Mouse (Mus musculus): ENCODE measurements around the gene Brwd1.

Gene Brwd1

GRCm38 (mm10) chr16:95984911-95985310 lies 97.4 kb downstream of the Brwd1 start:
- DNase-seq (ENCODE audit: low read depth, low spot score), result no peak

GRCm38 (mm10) chr16:95983601-95984000 lies 98.7 kb downstream of the Brwd1 start:
- DNase-seq (ENCODE audit: low read depth, low spot score), result peak; percentile 75

GRCm38 (mm10) chr16:95970841-95971240 lies 111.5 kb downstream of the Brwd1 start:
- no peak for DNase-seq (ENCODE audit: low read depth, low spot score)

GRCm38 (mm10) chr16:95967455-95967854 lies 114.9 kb downstream of the Brwd1 start:
- DNase-seq (ENCODE audit: low read depth, low spot score), result no peak

GRCm38 (mm10) chr16:95964427-95965023 lies 117.8 kb downstream of the Brwd1 start:
- DNase-seq (ENCODE audit: low read depth, low spot score), result peak; percentile 55

- peak; percentile 71 for DNase-seq (ENCODE audit: low read depth, low spot score)
These were observed 120.8 kb downstream of the Brwd1 start for GRCm38 (mm10) chr16:95961484-95961883.

GRCm38 (mm10) chr16:95960689-95961088 lies 121.6 kb downstream of the Brwd1 start:
- DNase-seq (ENCODE audit: low read depth, low spot score), result peak; percentile 38

- no peak for DNase-seq (ENCODE audit: low read depth, low spot score)
These were observed 124.2 kb downstream of the Brwd1 start for GRCm38 (mm10) chr16:95958080-95958479.

- peak; percentile 82 for DNase-seq (ENCODE audit: low read depth, low spot score)
These were observed 125.7 kb downstream of the Brwd1 start for GRCm38 (mm10) chr16:95956618-95957017.

- DNase-seq (ENCODE audit: low read depth, low spot score), result no peak
These were observed 126.5 kb downstream of the Brwd1 start for GRCm38 (mm10) chr16:95955716-95956346.

- DNase-seq (ENCODE audit: low read depth, low spot score), result peak; percentile 51
These were observed 128.0 kb downstream of the Brwd1 start for GRCm38 (mm10) chr16:95954341-95954740.

GRCm38 (mm10) chr16:95953159-95953650 lies 129.1 kb downstream of the Brwd1 start:
- peak; percentile 95 for DNase-seq (ENCODE audit: low read depth, low spot score)

GRCm38 (mm10) chr16:95951471-95951870 lies 130.9 kb downstream of the Brwd1 start:
- peak; percentile 94 for DNase-seq (ENCODE audit: low read depth, low spot score)

GRCm38 (mm10) chr16:95945389-95946311 lies 136.7 kb downstream of the Brwd1 start:
- peak; percentile 82 for DNase-seq (ENCODE audit: low read depth, low spot score)

GRCm38 (mm10) chr16:95943186-95943585 lies 139.1 kb downstream of the Brwd1 start:
- DNase-seq (ENCODE audit: low read depth, low spot score), result peak; percentile 46

Measured in R1 (cell line).